Mouse (Mus musculus): ENCODE measurements at regions not wholly inside any gene's neighbourhood (a gene's known extent, or its start where the extent isn't known, plus 50 kb on each side); places are given as distances from the start of the nearest gene placed in this dataset.

GRCm38 (mm10) chr14:40758441-40758840 is 134.6 kb downstream of the Sh2d4b start:
- no peak for DNase-seq (ENCODE audit: low spot score)

GRCm38 (mm10) chr14:40740541-40740940 is 152.5 kb downstream of the Sh2d4b start:
- DNase-seq (ENCODE audit: low spot score) = no peak

DNA sequence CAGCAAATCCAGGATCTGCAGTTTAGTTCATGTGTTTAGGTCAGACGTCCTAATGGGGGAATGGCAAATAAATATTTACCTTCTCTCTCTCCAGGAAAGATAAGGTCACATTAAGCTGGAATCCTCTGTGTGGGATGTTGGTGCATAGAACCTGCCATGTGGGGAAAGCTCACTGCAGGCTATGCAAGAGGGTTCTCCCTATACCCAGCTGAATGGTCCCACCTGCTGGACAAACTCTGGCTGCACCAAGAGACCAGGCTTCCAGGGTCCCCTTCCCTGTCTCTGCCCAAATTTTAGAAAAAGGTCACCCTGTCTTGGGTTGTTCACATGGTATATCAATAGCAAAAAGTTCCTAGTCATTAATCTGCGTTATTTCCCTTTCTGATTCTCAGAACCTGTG is 161.2 kb downstream of the Sh2d4b start:
- DNase-seq (ENCODE audit: low spot score) = peak; percentile 3

- DNase-seq (ENCODE audit: low spot score) = no peak
Observed at GRCm38 (mm10) chr14:40708981-40709531, 184.0 kb downstream of the Sh2d4b start.

GRCm38 (mm10) chr14:40707419-40707818 is 185.6 kb downstream of the Sh2d4b start:
- DNase-seq (ENCODE audit: low spot score) = no peak

DNA sequence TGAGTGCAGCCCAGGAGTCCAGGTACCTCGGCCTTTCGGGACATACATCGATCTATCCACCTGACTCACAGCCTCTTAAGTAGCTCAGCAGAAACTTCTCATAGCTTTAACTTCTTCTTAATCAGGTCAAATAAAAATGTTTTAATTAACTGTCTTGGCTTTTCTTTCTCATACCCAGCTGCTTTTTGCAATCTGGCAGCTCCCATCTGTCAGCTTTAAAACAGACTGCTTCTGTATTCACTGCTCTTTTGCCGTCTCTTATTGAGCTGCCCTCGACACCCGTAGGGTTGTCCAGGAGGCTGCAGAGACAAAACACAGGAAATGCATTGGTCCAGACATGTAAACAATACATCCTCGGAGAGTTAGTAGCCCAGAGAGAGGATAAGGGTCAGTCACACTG is 189.6 kb downstream of the Sh2d4b start:
- DNase-seq (ENCODE audit: low spot score) = peak; percentile 7

- no peak for DNase-seq (ENCODE audit: low spot score)
Observed at GRCm38 (mm10) chr14:40681711-40682110, 211.4 kb downstream of the Sh2d4b start.

GRCm38 (mm10) chr14:40653558-40653957 is 239.5 kb downstream of the Sh2d4b start:
- DNase-seq (ENCODE audit: low spot score) = no peak

Data from lung, postnatal 25 days (tissue).